Mouse (Mus musculus) MEL (cell line): ENCODE measurements at regions not wholly inside any gene's neighbourhood (a gene's known extent, or its start where the extent isn't known, plus 50 kb on each side); places are given as distances from the start of the nearest gene placed in this dataset.

ENCODE experiments used
- DNase-seq: peaks from one replicate; pipeline ENCODE4 v3.0.0; 2011; ENCODE audit warnings: low read depth, low spot score
- H3K27ac ChIP-seq: 2 replicates; pipeline ENCODE4 v1.5.1; 2012; ENCODE audit warnings: low read depth, mild to moderate bottlenecking, control low read depth, low read length, moderate library complexity; ENCODE audit not compliant: control insufficient read depth
- H3K27me3 ChIP-seq, 2 experiments: fragments of 150-350 bp in 1 of 2; sonication (generic) in 1 of 2; 2 replicates each; pipeline ENCODE4 v1.6.1; 2012; ENCODE audit warnings: low read length in 2 of 2, mild to moderate bottlenecking in 2 of 2, improper control_type of control experiment in 1 of 2, moderate library complexity in 1 of 2; ENCODE audit not compliant: insufficient read depth in 2 of 2, control insufficient read depth in 1 of 2
- H3K36me3 ChIP-seq, 2 experiments: 2 replicates each; pipeline ENCODE4 v1.6.1; 2012 to 2014; ENCODE audit warnings: low read length in 2 of 2, improper control_type of control experiment in 1 of 2, inconsistent platforms in 1 of 2, mild to moderate bottlenecking in 1 of 2; ENCODE audit not compliant: insufficient read depth in 2 of 2, control insufficient read depth in 1 of 2
- H3K4me1 ChIP-seq, 2 experiments: fragments of 150-350 bp in 1 of 2; sonication (generic) in 1 of 2; 2 replicates each; pipeline ENCODE4 v1.6.1; 2012; ENCODE audit warnings: low read length in 2 of 2, improper control_type of control experiment in 1 of 2, mild to moderate bottlenecking in 1 of 2; ENCODE audit not compliant: insufficient read depth in 2 of 2, control insufficient read depth in 1 of 2
- H3K4me3 ChIP-seq, 2 experiments: fragments of 150-350 bp in 1 of 2; sonication (generic) in 1 of 2; 2 replicates each; pipeline ENCODE4 v1.5.1; 2012; ENCODE audit warnings: low read depth in 2 of 2, low read length in 2 of 2, mild to moderate bottlenecking in 2 of 2, moderate library complexity in 2 of 2, control low read depth in 1 of 2, improper control_type of control experiment in 1 of 2; ENCODE audit not compliant: control insufficient read depth in 1 of 2, insufficient read depth in 1 of 2
- H3K79me2 ChIP-seq: 2 replicates; pipeline ENCODE4 v1.6.1; 2012; ENCODE audit warnings: mild to moderate bottlenecking, low read length, moderate library complexity; ENCODE audit not compliant: control insufficient read depth, poor library complexity, insufficient read depth
- H3K9ac ChIP-seq: 2 replicates; pipeline ENCODE4 v1.6.1; 2012; ENCODE audit warnings: low read depth, mild to moderate bottlenecking, control low read depth, low read length, moderate library complexity; ENCODE audit not compliant: control insufficient read depth, poor library complexity, severe bottlenecking
- H3K9me3 ChIP-seq: fragments of 150-350 bp; sonication (generic); replicated peaks from 2 replicates; pipeline ENCODE4 v1.6.1; 2012; ENCODE audit warnings: mild to moderate bottlenecking, low read length, improper control_type of control experiment, moderate library complexity; ENCODE audit not compliant: insufficient read depth
- BHLHE40 ChIP-seq: IDR thresholded peaks from 2 replicates; pipeline ENCODE4 v1.6.1; 2012; ENCODE audit warnings: low read depth, mild to moderate bottlenecking, inconsistent platforms, low read length, improper control_type of control experiment, borderline replicate concordance
- CTCF ChIP-seq, 3 experiments: IDR thresholded peaks in 2 of 3; conservative IDR thresholded peaks in 1 of 3; 2 replicates each; pipeline ENCODE4 v1.5.1; 2011 to 2012; ENCODE audit warnings: low read length in 3 of 3, low read depth in 2 of 3, mild to moderate bottlenecking in 2 of 3, improper control_type of control experiment in 1 of 3, inconsistent platforms in 1 of 3, mixed read lengths in 1 of 3, moderate library complexity in 1 of 3; ENCODE audit not compliant: control insufficient read depth in 1 of 3, insufficient read depth in 1 of 3, poor library complexity in 1 of 3, severe bottlenecking in 1 of 3
- EP300 ChIP-seq, 2 experiments: IDR thresholded peaks; 2 replicates each; pipeline ENCODE4 v1.6.1; 2011; ENCODE audit warnings: improper control_type of control experiment in 2 of 2, low read length in 2 of 2, low read depth in 1 of 2, mild to moderate bottlenecking in 1 of 2
- JUND ChIP-seq: IDR thresholded peaks from 2 replicates; pipeline ENCODE4 v1.6.1; 2011; ENCODE audit warnings: low read depth, mild to moderate bottlenecking, improper control_type of control experiment, low read length
- KAT2A ChIP-seq: conservative IDR thresholded peaks from 2 replicates; pipeline ENCODE4 v1.6.1; 2012; ENCODE audit warnings: low read depth, low read length, improper control_type of control experiment, inconsistent platforms
- MAFK ChIP-seq: IDR thresholded peaks from 2 replicates; pipeline ENCODE4 v1.6.1; 2011; ENCODE audit warnings: low read depth, mild to moderate bottlenecking, low read length, improper control_type of control experiment, borderline replicate concordance
- MAX ChIP-seq: IDR thresholded peaks from 2 replicates; pipeline ENCODE4 v1.6.1; 2011; ENCODE audit warnings: low read length, improper control_type of control experiment
- MAZ ChIP-seq: IDR thresholded peaks from 2 replicates; pipeline ENCODE4 v1.6.1; 2012; ENCODE audit warnings: low read depth, mild to moderate bottlenecking, inconsistent platforms, low read length, improper control_type of control experiment
- MYB ChIP-seq: IDR thresholded peaks from 2 replicates; pipeline ENCODE4 v1.6.1; 2011; ENCODE audit warnings: mild to moderate bottlenecking, low read depth, low read length, improper control_type of control experiment
- MYC ChIP-seq: IDR thresholded peaks from 2 replicates; pipeline ENCODE4 v1.6.1; 2011; ENCODE audit warnings: low read depth, mild to moderate bottlenecking, low read length, improper control_type of control experiment, moderate library complexity
- POLR2A ChIP-seq, 2 experiments: IDR thresholded peaks; 2 replicates each; pipeline ENCODE4 v1.6.1; 2011 to 2012; ENCODE audit warnings: low read length in 2 of 2, mild to moderate bottlenecking in 2 of 2, control low read depth in 1 of 2, improper control_type of control experiment in 1 of 2, low read depth in 1 of 2, moderate library complexity in 1 of 2; ENCODE audit not compliant: control insufficient read depth in 1 of 2, insufficient read depth in 1 of 2, poor library complexity in 1 of 2
- POLR2AphosphoS2 ChIP-seq: IDR thresholded peaks from 2 replicates; pipeline ENCODE4 v1.6.1; 2011; ENCODE audit warnings: low read length, improper control_type of control experiment
- SMC3 ChIP-seq: IDR thresholded peaks from 2 replicates; pipeline ENCODE4 v1.6.1; 2011; ENCODE audit warnings: low read depth, low read length, improper control_type of control experiment
- TCF12 ChIP-seq: IDR thresholded peaks from 2 replicates; pipeline ENCODE4 v1.6.1; 2014; ENCODE audit warnings: low read depth, mild to moderate bottlenecking, inconsistent platforms, low read length, improper control_type of control experiment, moderate library complexity
- UBTF ChIP-seq: IDR thresholded peaks from 2 replicates; pipeline ENCODE4 v1.6.1; 2012; ENCODE audit warnings: low read depth, mild to moderate bottlenecking, inconsistent platforms, low read length, improper control_type of control experiment, moderate library complexity, borderline replicate concordance; ENCODE audit not compliant: insufficient read depth
- USF2 ChIP-seq, 2 experiments: IDR thresholded peaks; 2 replicates each; pipeline ENCODE4 v1.6.1; 2011 to 2012; ENCODE audit warnings: improper control_type of control experiment in 2 of 2, low read length in 2 of 2, borderline replicate concordance in 1 of 2, inconsistent platforms in 1 of 2, low read depth in 1 of 2, mild to moderate bottlenecking in 1 of 2; ENCODE audit not compliant: insufficient read depth in 1 of 2

GRCm38 (mm10) chr4:142826250-142826893, 386.4 kb downstream of the Prdm2 start:
- Histone ChIP-seq H3K9me3 (no peaks in the 10 kb centered on the region; the same call in 1 of the 2 replicates), H3K27ac (no peak overlapping the region), H3K36me3 (no peaks in the 10 kb centered on the region), H3K4me1 (no peaks in the 10 kb centered on the region), H3K79me2 (no peaks in the 10 kb centered on the region), H3K27me3 (no peaks in the 10 kb centered on the region), H3K4me3 (no peak overlapping the region), H3K9ac (no peak overlapping the region)
- no peak for DNase-seq
- TF ChIP-seq SMC3 (no peak), EP300 (IDR thresholded peaks at IDR 0.05; ENCODE audit: low read depth in 1 of 2, low read length in 2 of 2) (no peak), BHLHE40 (no peak)

DNA sequence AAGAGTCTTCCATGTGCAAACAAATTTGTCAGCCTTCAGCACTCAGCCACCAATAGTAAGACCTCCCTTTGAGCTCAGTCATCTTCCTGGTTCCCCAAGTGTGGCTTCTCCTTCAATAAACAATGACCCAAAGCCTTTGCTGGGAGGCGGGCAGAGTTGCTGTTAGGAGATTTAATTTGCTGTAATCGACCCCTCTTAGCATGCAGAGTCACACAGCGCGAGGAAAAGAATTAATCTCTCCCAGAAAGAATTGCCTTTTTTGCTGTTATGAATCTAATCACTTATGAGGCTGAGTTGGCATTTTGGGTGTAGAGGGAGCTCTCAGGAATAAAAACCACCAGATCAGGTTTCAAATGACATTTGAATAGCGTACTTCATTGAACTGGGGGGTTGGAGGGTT, 387.0 kb downstream of the Prdm2 start:
- Histone ChIP-seq H3K9ac (no peak overlapping the region), H3K4me1 (no peaks in the 10 kb centered on the region), H3K36me3 (no peaks in the 10 kb centered on the region), H3K4me3 (no peak overlapping the region), H3K79me2 (no peaks in the 10 kb centered on the region), H3K27ac (no peak overlapping the region), H3K27me3 (no peaks in the 10 kb centered on the region), H3K9me3 (no peaks in the 10 kb centered on the region; the same call in 1 of the 2 replicates)
- DNase-seq, result no peak
- TF ChIP-seq KAT2A, result no peak
- TF ChIP-seq USF2 (IDR thresholded peaks at IDR 0.05; ENCODE audit: borderline replicate concordance in 1 of 2, insufficient read depth in 1 of 2, low read depth in 1 of 2, low read length in 2 of 2), result no peak
- no peak for TF ChIP-seq MAFK
- TF ChIP-seq MAZ, result no peak
- TF ChIP-seq SMC3, result no peak
- no peak for TF ChIP-seq MYC

DNA sequence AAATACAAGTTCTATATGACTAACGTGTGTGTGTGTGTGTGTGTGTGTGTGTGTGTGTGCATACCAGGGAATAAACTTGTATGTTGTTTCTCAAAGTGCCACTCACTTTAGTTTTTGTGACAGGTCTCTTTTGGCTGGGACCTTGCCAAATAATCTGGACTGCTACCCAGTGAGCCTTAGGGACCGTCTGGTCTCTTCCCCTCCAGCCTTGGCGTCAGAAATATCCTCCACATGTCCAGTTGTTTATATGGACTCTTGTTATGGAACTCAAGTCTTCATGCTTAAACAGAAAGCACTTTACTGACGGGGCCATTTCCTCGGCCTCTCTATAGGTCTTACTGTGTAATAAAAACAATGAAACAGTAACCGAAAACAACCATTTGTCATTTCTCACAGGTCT, 394.4 kb downstream of the Prdm2 start:
- H3K79me2 ChIP-seq, result no peaks in the 10 kb centered on the region
- H3K9ac ChIP-seq, result no peak overlapping the region
- H3K4me1 ChIP-seq, result no peaks in the 10 kb centered on the region
- H3K36me3 ChIP-seq, result no peaks in the 10 kb centered on the region
- H3K27me3 ChIP-seq, result no peaks in the 10 kb centered on the region
- H3K4me3 ChIP-seq, result no peak overlapping the region
- no peak for DNase-seq
- H3K27ac ChIP-seq, result no peak overlapping the region
- no peaks in the 10 kb centered on the region for H3K9me3 ChIP-seq
- TF ChIP-seq TCF12 (no peak), UBTF (no peak), POLR2A (IDR thresholded peaks at IDR 0.05; ENCODE audit: control insufficient read depth in 1 of 2, insufficient read depth in 1 of 2, low read depth in 1 of 2, low read length in 2 of 2, poor library complexity in 1 of 2) (no peak), MAX (no peak), JUND (no peak), POLR2AphosphoS2 (no peak), CTCF (IDR thresholded peaks at IDR 0.05 in 2 of 3, conservative IDR thresholded peaks at IDR 0.05 in 1 of 3; ENCODE audit: control insufficient read depth in 1 of 3, insufficient read depth in 1 of 3, low read depth in 2 of 3, low read length in 3 of 3, poor library complexity in 1 of 3, severe bottlenecking in 1 of 3) (no peak), EP300 (IDR thresholded peaks at IDR 0.05; ENCODE audit: low read depth in 1 of 2, low read length in 2 of 2) (no peak), MYB (no peak), SMC3 (no peak)
